Mouse (Mus musculus) megakaryocyte, embryonic 14.5 days (primary cell): Measurements from ENCODE around the gene Erich6. TPM values are rescaled to one million over a fixed set of nuclear protein-coding genes. Genes with fewer than 3 reads are reported as not detected.

Experiments used
- H3K27me3 ChIP-seq: replicated peaks from 2 replicates; pipeline ENCODE3; 2012; ENCODE audit warnings: inconsistent platforms
- H3K36me3 ChIP-seq: replicated peaks from 2 replicates; pipeline ENCODE3; 2012; ENCODE audit warnings: low read length, inconsistent platforms, mixed read lengths
- H3K4me1 ChIP-seq: 2 replicates; pipeline ENCODE4 v1.6.1; 2012; ENCODE audit warnings: inconsistent platforms
- H3K4me3 ChIP-seq: replicated peaks from 2 replicates; pipeline ENCODE3; 2012; ENCODE audit warnings: moderate library complexity, mild to moderate bottlenecking, inconsistent platforms
- H3K9me3 ChIP-seq: 2 replicates; pipeline ENCODE4 v1.6.1; 2012; ENCODE audit warnings: inconsistent platforms
- FLI1 ChIP-seq: IDR thresholded peaks from 2 replicates; pipeline ENCODE4 v1.6.1; 2012; ENCODE audit warnings: low read length, inconsistent platforms, mixed read lengths
- GATA1 ChIP-seq: IDR thresholded peaks from 3 replicates; pipeline ENCODE4 v1.6.1; 2012; ENCODE audit warnings: mixed read lengths, low read length, inconsistent platforms, borderline replicate concordance
- polyA plus RNA-seq: library from polyadenylated mRNA; stranded (reverse); fragments of >175 nt; gene quantifications from 2 replicates; pipeline ENCODE4 v1.2.3, GENCODE M21; 2012; ENCODE audit warnings: low replicate concordance; ENCODE audit not compliant: insufficient read depth

The Erich6 gene
- polyA plus RNA-seq, 1 experiment: not detected

- TF ChIP-seq GATA1 (no peak), FLI1 (no peak)
- Histone ChIP-seq H3K36me3 (peaks cover 75% of the 10 kb centered on the region), H3K27me3 (no peaks in the 10 kb centered on the region)
These were observed 41.4 kb upstream of the Erich6 start for GRCm38 (mm10) chr3:58678384-58678783.

GRCm38 (mm10) chr3:58677615-58678014 is 40.6 kb upstream of the Erich6 start:
- TF ChIP-seq FLI1: no peak
- no peak for TF ChIP-seq GATA1
- no peaks in the 10 kb centered on the region for H3K9me3 ChIP-seq
- H3K36me3 ChIP-seq: peaks cover 68% of the 10 kb centered on the region
- H3K27me3 ChIP-seq: no peaks in the 10 kb centered on the region
- H3K4me3 ChIP-seq: no peak overlapping the region
- peaks cover 54% of the 10 kb centered on the region for H3K4me1 ChIP-seq

More at GRCm38 (mm10) chr3:58678384-58678783, 41.4 kb upstream of the Erich6 start:
- Histone ChIP-seq H3K4me1 (peaks cover 55% of the 10 kb centered on the region), H3K4me3 (no peak overlapping the region), H3K9me3 (no peaks in the 10 kb centered on the region)

- no peak overlapping the region for H3K4me3 ChIP-seq
- no peaks in the 10 kb centered on the region for H3K27me3 ChIP-seq
- H3K36me3 ChIP-seq: peaks cover 43% of the 10 kb centered on the region
- TF ChIP-seq FLI1 (no peak), GATA1 (no peak)
- H3K9me3 ChIP-seq: no peaks in the 10 kb centered on the region
- H3K4me1 ChIP-seq: peaks cover 39% of the 10 kb centered on the region
These were observed 36.3 kb upstream of the Erich6 start for GRCm38 (mm10) chr3:58673295-58673694.

- Histone ChIP-seq H3K4me3 (peak overlapping the region; percentile 9), H3K4me1 (peaks cover 37% of the 10 kb centered on the region), H3K9me3 (no peaks in the 10 kb centered on the region), H3K27me3 (no peaks in the 10 kb centered on the region), H3K36me3 (peaks cover 41% of the 10 kb centered on the region)
- no peak for TF ChIP-seq GATA1
- no peak for TF ChIP-seq FLI1
These were observed 35.6 kb upstream of the Erich6 start for GRCm38 (mm10) chr3:58672481-58673183.

GRCm38 (mm10) chr3:58671616-58672250 is 34.7 kb upstream of the Erich6 start:
- TF ChIP-seq GATA1: no peak
- TF ChIP-seq FLI1: no peak
- peaks cover 28% of the 10 kb centered on the region for H3K4me1 ChIP-seq
- H3K36me3 ChIP-seq: peaks cover 32% of the 10 kb centered on the region
- H3K4me3 ChIP-seq: no peak overlapping the region
- no peaks in the 10 kb centered on the region for H3K9me3 ChIP-seq
- H3K27me3 ChIP-seq: no peaks in the 10 kb centered on the region

DNA sequence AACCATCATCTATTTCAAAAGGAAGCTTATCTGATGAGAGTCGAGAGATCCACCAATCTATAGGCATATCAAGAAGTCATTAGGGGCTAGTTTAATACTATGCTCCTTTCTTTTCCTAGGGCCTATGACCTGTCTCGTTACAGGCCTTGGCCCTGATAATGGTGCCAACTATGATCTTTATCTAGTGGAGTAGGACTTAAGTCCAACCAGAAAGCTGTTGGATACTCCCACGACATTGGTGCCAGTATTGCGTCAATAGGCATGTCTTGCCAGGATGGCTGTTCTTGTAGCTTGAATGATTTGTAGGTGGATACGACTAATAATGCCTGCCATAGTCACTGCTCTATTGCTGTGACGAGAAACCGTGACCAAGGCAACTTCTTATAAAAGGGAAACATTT is 27.0 kb upstream of the Erich6 start:
- peaks cover 5% of the 10 kb centered on the region; the same call in 1 of the 2 replicates for H3K9me3 ChIP-seq
- H3K36me3 ChIP-seq: no peaks in the 10 kb centered on the region
- H3K27me3 ChIP-seq: no peaks in the 10 kb centered on the region
- TF ChIP-seq FLI1 (no peak), GATA1 (no peak)
- peaks cover 8% of the 10 kb centered on the region for H3K4me1 ChIP-seq
- no peak overlapping the region for H3K4me3 ChIP-seq

- Histone ChIP-seq H3K9me3 (no peaks in the 10 kb centered on the region), H3K4me3 (no peak overlapping the region), H3K4me1 (peaks cover 14% of the 10 kb centered on the region), H3K27me3 (no peaks in the 10 kb centered on the region), H3K36me3 (no peaks in the 10 kb centered on the region)
- TF ChIP-seq GATA1 (no peak), FLI1 (no peak)
These were observed 23.6 kb upstream of the Erich6 start for GRCm38 (mm10) chr3:58660636-58661035.

- Histone ChIP-seq H3K36me3 (no peaks in the 10 kb centered on the region), H3K4me1 (peaks cover 19% of the 10 kb centered on the region), H3K4me3 (peak overlapping the region; percentile 53), H3K27me3 (no peaks in the 10 kb centered on the region), H3K9me3 (no peaks in the 10 kb centered on the region)
- TF ChIP-seq FLI1 (no peak), GATA1 (no peak)
These were observed 20.3 kb upstream of the Erich6 start for GRCm38 (mm10) chr3:58657356-58657755.

- Histone ChIP-seq H3K4me3 (peak overlapping the region; percentile 66), H3K9me3 (no peaks in the 10 kb centered on the region), H3K36me3 (no peaks in the 10 kb centered on the region), H3K27me3 (no peaks in the 10 kb centered on the region), H3K4me1 (peaks cover 10% of the 10 kb centered on the region)
- no peak for TF ChIP-seq GATA1
- TF ChIP-seq FLI1: no peak
These were observed 18.5 kb upstream of the Erich6 start for GRCm38 (mm10) chr3:58655362-58656130.
